Mouse (Mus musculus) spleen, adult 2 months (tissue): ENCODE data around the gene Smurf2.

Experiments used
- CTCF ChIP-seq: fragments of 200-500 bp; IDR thresholded peaks from 2 replicates; pipeline ENCODE4 v1.5.1; 2011; ENCODE audit warnings: mild to moderate bottlenecking, inconsistent platforms; ENCODE audit not compliant: insufficient read depth, insufficient read length, insufficient replicate concordance; ENCODE audit errors: extremely low read depth
- POLR2A ChIP-seq: fragments of 200-500 bp; IDR thresholded peaks from 2 replicates; pipeline ENCODE4 v1.6.1; 2011; ENCODE audit warnings: low read depth, low read length, inconsistent platforms

DNA sequence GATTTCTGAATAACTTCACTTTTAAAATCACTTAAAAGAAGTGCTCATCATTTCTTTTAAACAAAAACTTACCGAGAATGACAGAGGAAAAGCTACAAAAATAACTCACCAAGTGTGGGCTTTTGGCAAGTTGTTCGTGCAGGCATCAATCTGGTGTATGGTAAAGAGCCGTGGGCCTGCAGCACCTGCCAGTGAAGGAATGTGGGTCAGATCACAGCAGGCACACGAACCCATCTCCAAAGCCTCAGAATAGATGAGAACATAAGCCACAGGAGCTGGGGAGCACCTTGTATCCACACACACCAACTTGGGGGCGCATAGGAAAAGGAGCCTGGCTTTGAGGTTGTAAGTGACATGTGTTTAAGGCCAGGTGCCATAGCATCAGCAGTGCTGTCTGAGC, 97.6 kb downstream of the Smurf2 start:
- no peak for TF ChIP-seq CTCF
- no peak for TF ChIP-seq POLR2A
